Mouse (Mus musculus): ENCODE data around the gene Hist1h3d. TPM values are rescaled to one million over a fixed set of nuclear protein-coding genes. Genes with fewer than 3 reads are reported as not detected.
"Not testable (repeated sequence)": the region's sequence is repeated elsewhere in the genome, so short reads cannot be mapped to it uniquely, and the experiment has no call there.

The Hist1h3d gene
- polyA plus RNA-seq (2015; fragmentation: Nextera tagmentation; extraction: Ambion mirVana) = 2.1 and 3.1 TPM in 2 replicates

- Histone ChIP-seq H3K9ac (replicated peaks) (peak within 1 kb of the TSS; percentile 74), H3K4me3 (replicated peaks) (peak within 1 kb of the TSS; percentile 46), H3K9me3 (no peaks in the 10 kb centered on the region), H3K4me2 (replicated peaks) (peak within 1 kb of the TSS; percentile 75), H3K36me3 (no peaks in the 10 kb centered on the region), H3K4me1 (replicated peaks) (peaks cover 37% of the 10 kb centered on the region), H3K27me3 (no peaks in the 10 kb centered on the region), H3K27ac (peak within 1 kb of the TSS; percentile 85)
- ATAC-seq = peak; percentile 61
- under 1% methylated on average over 18 of the region's 18 CpGs for WGBS
Measured at GRCm38 (mm10) chr13:23575271-23575851, at the start of gene Hist1h3d. Hist1h3d (plus strand) TSS chr13:23575763.

- no peaks in the 10 kb centered on the region for H3K36me3 ChIP-seq
Measured at GRCm38 (mm10) chr13:23525901-23526300, 49.7 kb upstream of the Hist1h3d start.

GRCm38 (mm10) chr13:23526312-23526711 lies 49.3 kb upstream of the Hist1h3d start:
- H3K27ac ChIP-seq = peak overlapping the region; percentile 62
- peak overlapping the region; percentile 53 for H3K4me2 ChIP-seq (replicated peaks)
- H3K9me3 ChIP-seq = no peaks in the 10 kb centered on the region
- H3K27me3 ChIP-seq = no peaks in the 10 kb centered on the region
- peak overlapping the region; percentile 45 for H3K4me3 ChIP-seq (replicated peaks)
- H3K9ac ChIP-seq (replicated peaks) = peak overlapping the region; percentile 64
- under 1% methylated on average over 17 of the region's 17 CpGs for WGBS
- H3K4me1 ChIP-seq (replicated peaks) = peaks cover 19% of the 10 kb centered on the region
- H3K36me3 ChIP-seq = no peaks in the 10 kb centered on the region
- peak; percentile 40 for ATAC-seq

More at GRCm38 (mm10) chr13:23525901-23526300, 49.7 kb upstream of the Hist1h3d start:
- peak overlapping the region; percentile 45 for H3K4me3 ChIP-seq (replicated peaks)
- no peak for ATAC-seq
- H3K27ac ChIP-seq = no peak overlapping the region
- H3K4me1 ChIP-seq (replicated peaks) = peaks cover 19% of the 10 kb centered on the region
- H3K4me2 ChIP-seq (replicated peaks) = peak overlapping the region; percentile 53
- H3K9ac ChIP-seq (replicated peaks) = no peak overlapping the region
- H3K27me3 ChIP-seq = no peaks in the 10 kb centered on the region
- H3K9me3 ChIP-seq = no peaks in the 10 kb centered on the region
- WGBS = 2% methylated on average over 10 of the region's 10 CpGs

GRCm38 (mm10) chr13:23529005-23529404 lies 46.6 kb upstream of the Hist1h3d start:
- no peak for ATAC-seq
- Histone ChIP-seq H3K36me3 (no peaks in the 10 kb centered on the region), H3K4me2 (replicated peaks) (no peak overlapping the region), H3K9ac (replicated peaks) (no peak overlapping the region), H3K4me1 (replicated peaks) (peaks cover 36% of the 10 kb centered on the region), H3K27me3 (no peaks in the 10 kb centered on the region), H3K9me3 (no peaks in the 10 kb centered on the region), H3K4me3 (replicated peaks) (no peak overlapping the region), H3K27ac (no peak overlapping the region)
- WGBS = 81% methylated on average over 5 of the region's 5 CpGs

- H3K27ac ChIP-seq = peak overlapping the region; percentile 98
- 31% methylated on average over 2 of the region's 2 CpGs for WGBS
- no peaks in the 10 kb centered on the region for H3K36me3 ChIP-seq
- H3K27me3 ChIP-seq = no peaks in the 10 kb centered on the region
- H3K4me3 ChIP-seq (replicated peaks) = peak overlapping the region; percentile 55
- H3K4me2 ChIP-seq (replicated peaks) = peak overlapping the region; percentile 76
- ATAC-seq = no peak
- H3K4me1 ChIP-seq (replicated peaks) = peaks cover 42% of the 10 kb centered on the region
- no peaks in the 10 kb centered on the region for H3K9me3 ChIP-seq
- H3K9ac ChIP-seq (replicated peaks) = peak overlapping the region; percentile 78
Measured at GRCm38 (mm10) chr13:23529480-23530165, 45.9 kb upstream of the Hist1h3d start.

- H3K4me1 ChIP-seq (replicated peaks) = peaks cover 45% of the 10 kb centered on the region
- under 1% methylated on average over 20 of the region's 20 CpGs for WGBS
- peak overlapping the region; percentile 98 for H3K27ac ChIP-seq
- peak overlapping the region; percentile 78 for H3K9ac ChIP-seq (replicated peaks)
- H3K4me2 ChIP-seq (replicated peaks) = peak overlapping the region; percentile 76
- no peaks in the 10 kb centered on the region for H3K27me3 ChIP-seq
- H3K4me3 ChIP-seq (replicated peaks) = peak overlapping the region; percentile 55
- no peaks in the 10 kb centered on the region for H3K36me3 ChIP-seq
- no peak for ATAC-seq
- no peaks in the 10 kb centered on the region for H3K9me3 ChIP-seq
Measured at GRCm38 (mm10) chr13:23530181-23530900, 45.2 kb upstream of the Hist1h3d start.

- Histone ChIP-seq H3K4me2 (replicated peaks) (peak within 1 kb of the TSS; percentile 76), H3K36me3 (no peaks in the 10 kb centered on the region), H3K4me1 (replicated peaks) (peaks cover 45% of the 10 kb centered on the region), H3K9ac (replicated peaks) (peak within 1 kb of the TSS; percentile 80), H3K27me3 (no peaks in the 10 kb centered on the region), H3K4me3 (replicated peaks) (peak within 1 kb of the TSS; percentile 55), H3K9me3 (no peaks in the 10 kb centered on the region), H3K27ac (peak within 1 kb of the TSS; percentile 98)
- peak; percentile 89 for ATAC-seq
- under 1% methylated on average over 56 of the region's 70 CpGs for WGBS
Measured at GRCm38 (mm10) chr13:23530901-23531875, 44.4 kb upstream of the Hist1h3d start, which contains the start of gene Hist1h4h. Hist1h4h (plus strand) TSS chr13:23531050.

GRCm38 (mm10) chr13:23532262-23533075 lies 43.1 kb upstream of the Hist1h3d start:
- Histone ChIP-seq H3K9ac (replicated peaks) (peak overlapping the region; percentile 80), H3K4me2 (replicated peaks) (peak overlapping the region; percentile 76), H3K27me3 (no peaks in the 10 kb centered on the region), H3K27ac (peak overlapping the region; percentile 98), H3K4me3 (replicated peaks) (peak overlapping the region; percentile 55), H3K9me3 (no peaks in the 10 kb centered on the region), H3K36me3 (no peaks in the 10 kb centered on the region), H3K4me1 (replicated peaks) (peaks cover 53% of the 10 kb centered on the region)
- no peak for ATAC-seq
- WGBS = 22% methylated on average over 9 of the region's 9 CpGs

GRCm38 (mm10) chr13:23533560-23534367 lies 41.8 kb upstream of the Hist1h3d start, which contains the start of gene Hist1h2af:
Hist1h2af (plus strand) TSS chr13:23533906.
- peak; percentile 49; the same call in 1 of the 2 replicates for ATAC-seq
- peak within 1 kb of the TSS; percentile 98 for H3K27ac ChIP-seq
- H3K9ac ChIP-seq (replicated peaks) = peak within 1 kb of the TSS; percentile 54
- H3K4me1 ChIP-seq (replicated peaks) = peaks cover 53% of the 10 kb centered on the region
- H3K4me3 ChIP-seq (replicated peaks) = peak within 1 kb of the TSS; percentile 55
- H3K36me3 ChIP-seq, H3K9me3 ChIP-seq, H3K27me3 ChIP-seq: not testable (repeated sequence)
- peak within 1 kb of the TSS; percentile 76 for H3K4me2 ChIP-seq (replicated peaks)
- 0% methylated on average over 25 of the region's 53 CpGs for WGBS

All from midbrain, embryonic 13.5 days (tissue).